Mouse (Mus musculus): Measurements from ENCODE around the gene Zfp777. TPM values are rescaled to one million over a fixed set of nuclear protein-coding genes. Genes with fewer than 3 reads are reported as not detected.

Gene Zfp777
- 10.1 and 10.3 TPM in 2 replicates for polyA plus RNA-seq (2015; fragmentation: Nextera tagmentation; extraction: Ambion mirVana)

DNA sequence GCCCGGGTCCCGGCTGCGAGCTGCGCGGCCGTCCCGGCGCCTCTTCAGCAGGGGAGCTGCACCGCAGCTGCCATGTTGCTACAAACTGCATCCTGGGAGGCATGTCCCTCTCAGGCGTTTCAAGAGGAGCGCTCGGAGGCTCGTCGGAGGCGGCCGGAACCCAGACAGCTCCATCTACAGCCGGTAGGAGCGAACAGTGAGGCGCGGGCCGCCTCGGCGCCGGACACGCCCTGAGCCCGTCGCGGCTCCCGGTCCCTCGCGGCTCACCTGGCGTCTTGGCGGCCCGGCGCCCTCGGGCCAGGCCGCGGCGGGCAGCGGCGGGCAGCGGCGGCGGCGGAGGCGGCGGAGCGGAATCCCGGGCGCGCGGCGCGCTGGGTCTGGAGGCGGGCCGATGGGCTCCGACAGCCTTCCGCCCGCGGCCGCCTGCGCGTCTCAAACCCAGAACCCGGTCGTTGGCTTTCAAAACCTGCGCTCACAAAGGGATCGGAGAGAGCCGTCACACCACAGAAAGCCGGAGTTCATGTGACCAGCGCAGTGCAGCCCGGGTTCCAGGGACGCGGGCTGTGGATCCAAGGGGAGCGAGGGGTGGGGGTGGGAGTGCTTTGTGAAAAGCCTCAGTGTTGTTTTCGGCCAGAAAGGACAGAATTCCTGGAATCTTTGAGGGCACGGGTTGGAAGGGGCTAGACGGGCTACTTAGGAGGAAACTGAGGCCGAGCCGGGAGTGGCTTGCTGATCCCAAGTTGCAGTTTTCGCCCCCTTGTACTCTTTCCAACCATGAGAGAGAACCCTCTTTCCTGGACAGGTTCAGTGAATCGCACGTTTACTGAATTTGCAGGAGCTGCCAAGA is at the start of gene Zfp777:
TSS of gene Zfp777 (minus strand) at position 486 of the 847 bp plus-strand sequence.
- peak; percentile 94 for ATAC-seq
- H3K9ac ChIP-seq (replicated peaks; ENCODE audit: low read depth, low read length), result peak within 1 kb of the TSS; percentile 89
- peak within 1 kb of the TSS; percentile 95 for H3K27ac ChIP-seq (ENCODE audit: low read length)
- peak within 1 kb of the TSS; percentile 78 for H3K4me3 ChIP-seq (replicated peaks; ENCODE audit: low read length)
- 0 out of 2 replicates have a peak, but pooled peaks cover 2% of the 10 kb centered on the region for H3K36me3 ChIP-seq (ENCODE audit: control insufficient read depth, insufficient read depth)
- peak within 1 kb of the TSS; percentile 81 for H3K4me2 ChIP-seq (ENCODE audit: low read length)
- H3K4me1 ChIP-seq (replicated peaks; ENCODE audit: control insufficient read depth, insufficient read depth, low read length), result peaks cover 18% of the 10 kb centered on the region
- H3K9me3 ChIP-seq (ENCODE audit: control insufficient read depth, low read length), result no peaks in the 10 kb centered on the region
- whole genome bisulfite sequencing, result under 1% methylated on average over 72 of the region's 82 CpGs
- no peaks in the 10 kb centered on the region for H3K27me3 ChIP-seq (replicated peaks; ENCODE audit: control insufficient read depth, insufficient read depth, low read length)

DNA sequence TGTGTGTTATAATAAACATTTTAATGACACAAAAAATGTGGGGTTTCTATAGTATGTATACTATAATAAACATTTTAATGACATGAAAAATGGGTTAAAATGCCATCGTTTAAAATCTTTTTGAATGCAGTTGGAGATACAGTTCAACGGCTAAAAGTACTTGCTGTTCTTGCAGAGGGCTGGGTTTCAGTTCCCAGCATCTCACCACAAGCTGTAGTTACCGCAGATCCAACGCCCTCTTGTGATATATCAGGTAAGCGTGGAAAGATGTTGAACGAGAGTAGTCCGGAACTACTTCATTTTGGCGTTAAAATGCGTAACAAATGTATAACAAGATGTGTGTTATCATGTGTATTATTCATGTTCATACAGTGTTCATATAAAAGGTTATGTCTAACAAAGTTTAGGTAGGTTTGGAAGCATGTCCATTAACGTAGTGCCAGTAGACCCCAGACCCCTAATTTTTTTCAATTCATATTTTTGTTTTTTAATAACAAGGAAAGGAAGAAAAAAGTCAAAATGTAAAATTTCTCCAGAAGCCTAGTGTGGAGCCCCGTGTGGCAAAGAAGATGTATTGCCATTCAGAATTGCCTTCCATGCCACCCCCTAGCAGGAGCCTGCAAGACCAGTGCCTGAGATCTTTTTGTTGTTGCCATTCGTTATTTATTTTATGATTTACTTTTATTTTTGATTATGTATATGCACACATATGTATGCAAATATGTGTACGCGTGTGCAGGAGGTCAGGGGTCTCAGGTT is 38.4 kb upstream of the Zfp777 start:
- no peaks in the 10 kb centered on the region for H3K27me3 ChIP-seq (replicated peaks; ENCODE audit: control insufficient read depth, insufficient read depth, low read length)
- ATAC-seq, result no peak
- no peak overlapping the region for H3K27ac ChIP-seq (ENCODE audit: low read length)
- no peak overlapping the region for H3K9ac ChIP-seq (replicated peaks; ENCODE audit: low read depth, low read length)
- H3K4me2 ChIP-seq (ENCODE audit: low read length), result peak overlapping the region; percentile 57
- peaks cover 9% of the 10 kb centered on the region for H3K36me3 ChIP-seq (ENCODE audit: control insufficient read depth, insufficient read depth)
- H3K9me3 ChIP-seq (ENCODE audit: control insufficient read depth, low read length), result no peaks in the 10 kb centered on the region
- H3K4me3 ChIP-seq (replicated peaks; ENCODE audit: low read length), result peak overlapping the region; percentile 81
- 42% methylated on average over 14 of the region's 14 CpGs for WGBS
- H3K4me1 ChIP-seq (replicated peaks; ENCODE audit: control insufficient read depth, insufficient read depth, low read length), result peaks cover 10% of the 10 kb centered on the region

DNA sequence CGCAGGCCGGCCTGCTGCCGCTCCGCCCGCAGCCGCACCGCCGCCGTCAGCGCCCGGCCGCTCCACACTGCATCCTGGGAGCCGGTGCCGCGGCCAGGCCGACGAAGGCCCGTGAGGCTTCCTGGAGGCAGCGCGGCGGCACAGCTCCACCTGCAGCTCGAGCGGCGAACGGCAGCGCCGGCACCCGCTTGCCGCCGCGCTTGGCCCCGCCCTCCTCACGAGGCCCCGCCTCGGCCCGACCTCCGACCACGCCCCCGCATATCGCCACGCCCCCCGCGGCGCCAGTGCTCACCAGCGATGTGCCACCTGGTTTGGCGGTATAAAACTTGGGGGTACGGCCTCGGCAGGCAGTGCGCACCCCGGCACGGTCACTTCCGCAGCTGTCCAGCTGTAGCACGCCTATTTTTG is 37.8 kb upstream of the Zfp777 start, which contains the start of gene Zfp746:
TSS of gene Zfp746 (minus strand) at position 123 of the 408 bp plus-strand sequence.
- under 1% methylated on average over 41 of the region's 53 CpGs for WGBS
- Histone ChIP-seq H3K9me3 (ENCODE audit: control insufficient read depth, low read length) (no peaks in the 10 kb centered on the region), H3K36me3 (ENCODE audit: control insufficient read depth, insufficient read depth) (peaks cover 15% of the 10 kb centered on the region), H3K27me3 (replicated peaks; ENCODE audit: control insufficient read depth, insufficient read depth, low read length) (no peaks in the 10 kb centered on the region), H3K4me1 (replicated peaks; ENCODE audit: control insufficient read depth, insufficient read depth, low read length) (peaks cover 10% of the 10 kb centered on the region), H3K27ac (ENCODE audit: low read length) (peak within 1 kb of the TSS; percentile 85), H3K9ac (replicated peaks; ENCODE audit: low read depth, low read length) (peak within 1 kb of the TSS; percentile 74), H3K4me3 (replicated peaks; ENCODE audit: low read length) (peak within 1 kb of the TSS; percentile 81), H3K4me2 (ENCODE audit: low read length) (peak within 1 kb of the TSS; percentile 57)
- ATAC-seq, result peak; percentile 96

DNA sequence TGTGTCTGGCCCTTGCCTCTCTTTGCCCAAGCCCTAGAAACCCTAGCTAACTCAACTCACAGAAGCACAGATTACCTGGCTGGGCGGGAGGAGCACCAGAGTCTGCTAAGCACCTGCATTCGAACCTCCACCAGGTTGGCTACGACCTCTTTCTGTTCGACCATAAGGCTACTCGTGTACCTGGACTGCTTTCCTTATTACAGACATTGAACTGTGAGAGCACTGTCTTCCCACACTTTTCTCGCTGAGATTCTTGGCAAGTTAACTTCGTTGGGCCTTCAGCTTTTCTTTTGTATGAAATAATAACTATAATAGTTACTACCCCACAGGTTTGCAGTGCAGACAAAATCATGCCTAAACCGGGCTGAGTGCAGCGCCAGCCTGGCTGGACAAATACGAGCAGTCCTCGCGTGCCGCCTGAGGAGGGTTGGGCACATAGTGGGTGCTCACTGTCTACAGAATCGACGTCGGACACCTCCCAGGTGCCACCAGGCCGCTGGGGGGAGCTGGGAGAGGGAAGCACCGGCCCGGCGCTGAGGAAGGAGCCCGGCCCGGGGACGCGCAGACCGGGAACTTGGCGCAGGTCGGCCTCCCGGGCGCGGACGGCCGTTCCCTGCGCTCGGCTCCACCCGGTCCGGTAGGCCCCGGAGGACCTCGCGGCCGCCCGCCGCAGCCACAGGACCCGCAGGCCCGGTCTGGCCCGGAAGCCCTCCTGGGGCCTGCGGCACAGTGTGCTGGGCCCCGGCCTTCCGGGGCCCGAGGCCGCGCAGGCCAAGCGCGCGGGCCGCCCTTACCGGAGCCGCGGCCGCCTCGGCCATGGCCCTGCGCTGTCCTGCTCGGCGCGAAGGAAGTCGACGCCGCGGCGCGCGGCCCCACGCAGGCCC is 37.1 kb upstream of the Zfp777 start:
- no peaks in the 10 kb centered on the region for H3K9me3 ChIP-seq (ENCODE audit: control insufficient read depth, low read length)
- peak overlapping the region; percentile 74 for H3K9ac ChIP-seq (replicated peaks; ENCODE audit: low read depth, low read length)
- ATAC-seq, result peak; percentile 85
- peak overlapping the region; percentile 81 for H3K4me3 ChIP-seq (replicated peaks; ENCODE audit: low read length)
- H3K27me3 ChIP-seq (replicated peaks; ENCODE audit: control insufficient read depth, insufficient read depth, low read length), result no peaks in the 10 kb centered on the region
- H3K4me1 ChIP-seq (replicated peaks; ENCODE audit: control insufficient read depth, insufficient read depth, low read length), result peaks cover 10% of the 10 kb centered on the region
- H3K27ac ChIP-seq (ENCODE audit: low read length), result peak overlapping the region; percentile 85
- peak overlapping the region; percentile 57 for H3K4me2 ChIP-seq (ENCODE audit: low read length)
- H3K36me3 ChIP-seq (ENCODE audit: control insufficient read depth, insufficient read depth), result peaks cover 22% of the 10 kb centered on the region
- WGBS, result 2% methylated on average over 62 of the region's 72 CpGs

DNA sequence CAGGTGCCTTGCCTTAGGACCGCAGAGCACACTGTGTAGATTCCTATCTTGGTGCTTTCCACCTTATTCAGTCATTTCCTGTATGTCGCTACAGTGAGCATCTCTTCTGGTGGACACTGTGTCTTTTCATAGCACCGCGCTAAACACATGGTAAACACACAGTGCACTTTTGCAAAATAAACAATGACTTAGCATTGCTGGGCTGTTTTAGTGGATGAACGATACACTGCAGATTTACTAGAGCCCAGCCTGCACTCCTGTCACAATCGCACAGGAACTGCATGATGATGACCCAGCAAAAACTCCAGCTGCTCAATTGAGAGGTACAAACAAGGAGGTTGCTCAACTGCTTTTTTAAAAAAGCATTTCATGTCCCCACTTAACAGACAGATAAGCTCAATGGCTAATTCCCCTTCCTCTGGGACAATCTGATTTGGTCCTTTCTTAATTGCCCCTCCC is 35.1 kb upstream of the Zfp777 start:
- Histone ChIP-seq H3K36me3 (ENCODE audit: control insufficient read depth, insufficient read depth) (peaks cover 30% of the 10 kb centered on the region), H3K27ac (ENCODE audit: low read length) (no peak overlapping the region), H3K4me3 (replicated peaks; ENCODE audit: low read length) (no peak overlapping the region), H3K4me2 (ENCODE audit: low read length) (no peak overlapping the region), H3K27me3 (replicated peaks; ENCODE audit: control insufficient read depth, insufficient read depth, low read length) (no peaks in the 10 kb centered on the region), H3K4me1 (replicated peaks; ENCODE audit: control insufficient read depth, insufficient read depth, low read length) (peaks cover 10% of the 10 kb centered on the region), H3K9me3 (ENCODE audit: control insufficient read depth, low read length) (no peaks in the 10 kb centered on the region), H3K9ac (replicated peaks; ENCODE audit: low read depth, low read length) (no peak overlapping the region)
- 94% methylated on average over 6 of the region's 6 CpGs for WGBS
- ATAC-seq, result no peak

DNA sequence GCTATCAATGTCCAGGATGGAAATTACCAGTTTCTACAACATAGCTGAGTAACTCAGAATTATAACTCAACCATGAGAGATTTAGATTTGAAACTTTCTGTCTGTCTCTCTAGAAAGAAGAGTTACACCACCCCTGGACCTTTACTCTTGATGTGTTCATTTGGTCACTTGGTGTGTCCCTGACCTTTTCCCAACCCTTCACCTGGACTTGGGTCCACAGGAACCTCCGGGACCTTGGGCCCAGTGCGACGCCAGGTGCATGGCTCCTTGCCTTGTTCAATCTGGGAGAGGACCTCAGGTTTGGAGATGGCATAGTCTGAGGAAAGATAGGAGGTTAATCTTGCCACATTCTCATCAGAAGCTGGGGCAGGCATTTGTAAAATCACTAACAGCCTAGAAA is 33.2 kb upstream of the Zfp777 start:
- 100% methylated on average over 3 of the region's 3 CpGs for WGBS
- H3K4me2 ChIP-seq (ENCODE audit: low read length), result no peak overlapping the region
- H3K4me3 ChIP-seq (replicated peaks; ENCODE audit: low read length), result no peak overlapping the region
- peaks cover 10% of the 10 kb centered on the region for H3K4me1 ChIP-seq (replicated peaks; ENCODE audit: control insufficient read depth, insufficient read depth, low read length)
- no peaks in the 10 kb centered on the region for H3K27me3 ChIP-seq (replicated peaks; ENCODE audit: control insufficient read depth, insufficient read depth, low read length)
- H3K27ac ChIP-seq (ENCODE audit: low read length), result no peak overlapping the region
- H3K9ac ChIP-seq (replicated peaks; ENCODE audit: low read depth, low read length), result no peak overlapping the region
- ATAC-seq, result no peak
- H3K9me3 ChIP-seq (ENCODE audit: control insufficient read depth, low read length), result no peaks in the 10 kb centered on the region
- H3K36me3 ChIP-seq (ENCODE audit: control insufficient read depth, insufficient read depth), result peaks cover 39% of the 10 kb centered on the region

DNA sequence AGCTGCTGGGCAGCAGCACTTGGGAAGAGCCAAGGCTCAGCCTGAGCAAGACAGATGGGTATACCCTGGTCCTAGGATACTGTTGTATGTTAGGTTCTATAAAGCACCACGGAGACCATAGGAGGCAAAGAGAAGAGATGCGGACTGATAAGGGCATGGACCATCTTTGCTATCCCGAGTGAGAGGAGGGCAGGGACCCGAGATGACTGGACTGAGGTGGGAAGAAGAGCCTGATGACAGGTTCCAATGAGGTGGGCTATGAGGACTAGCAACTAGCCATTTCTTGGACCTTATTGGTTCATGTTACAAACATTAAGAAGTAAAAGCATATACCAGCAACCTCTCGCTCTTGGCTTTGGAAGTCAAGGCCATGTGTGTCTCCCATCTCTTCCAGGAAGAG is 32.3 kb upstream of the Zfp777 start:
- ATAC-seq, result no peak
- Histone ChIP-seq H3K27ac (ENCODE audit: low read length) (no peak overlapping the region), H3K9ac (replicated peaks; ENCODE audit: low read depth, low read length) (no peak overlapping the region), H3K4me2 (ENCODE audit: low read length) (no peak overlapping the region), H3K4me3 (replicated peaks; ENCODE audit: low read length) (no peak overlapping the region), H3K36me3 (ENCODE audit: control insufficient read depth, insufficient read depth) (peaks cover 39% of the 10 kb centered on the region), H3K9me3 (ENCODE audit: control insufficient read depth, low read length) (no peaks in the 10 kb centered on the region), H3K27me3 (replicated peaks; ENCODE audit: control insufficient read depth, insufficient read depth, low read length) (no peaks in the 10 kb centered on the region), H3K4me1 (replicated peaks; ENCODE audit: control insufficient read depth, insufficient read depth, low read length) (peaks cover 10% of the 10 kb centered on the region)
- WGBS, result 92% methylated on average over 5 of the region's 5 CpGs

DNA sequence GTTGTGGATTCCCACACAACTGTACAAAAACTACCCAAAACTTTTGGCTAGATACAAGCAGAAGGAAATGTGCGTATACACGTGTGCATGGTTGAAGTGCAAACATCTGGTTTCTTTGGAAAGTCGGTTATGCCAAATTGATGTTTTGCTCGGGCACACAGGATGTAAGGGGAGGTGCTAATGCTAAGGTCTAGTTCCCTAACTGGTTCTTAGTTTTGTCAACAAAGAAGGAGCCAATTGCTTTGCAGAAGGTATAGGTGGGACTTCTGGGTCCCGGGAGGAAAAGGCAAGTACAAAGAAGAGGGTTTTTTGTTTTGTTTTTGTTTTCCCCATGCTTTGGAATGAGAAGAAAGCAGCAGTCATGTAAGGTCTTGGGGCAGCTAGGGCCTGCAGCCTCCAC is 24.6 kb upstream of the Zfp777 start:
- Histone ChIP-seq H3K27me3 (replicated peaks; ENCODE audit: control insufficient read depth, insufficient read depth, low read length) (no peaks in the 10 kb centered on the region), H3K27ac (ENCODE audit: low read length) (no peak overlapping the region), H3K4me1 (replicated peaks; ENCODE audit: control insufficient read depth, insufficient read depth, low read length) (no peaks in the 10 kb centered on the region), H3K4me2 (ENCODE audit: low read length) (no peak overlapping the region), H3K9ac (replicated peaks; ENCODE audit: low read depth, low read length) (no peak overlapping the region), H3K36me3 (ENCODE audit: control insufficient read depth, insufficient read depth) (peaks cover 7% of the 10 kb centered on the region; the same call in 1 of the 2 replicates), H3K4me3 (replicated peaks; ENCODE audit: low read length) (no peak overlapping the region), H3K9me3 (ENCODE audit: control insufficient read depth, low read length) (no peaks in the 10 kb centered on the region)
- 89% methylated on average over 5 of the region's 5 CpGs for WGBS
- ATAC-seq, result no peak
